Mouse (Mus musculus) heart, postnatal 25 days (tissue): ENCODE data around the gene Paqr5. TPM values are rescaled to one million over a fixed set of nuclear protein-coding genes. Genes with fewer than 3 reads are reported as not detected.

Experiments used
- DNase-seq: peaks from one replicate; pipeline ENCODE4 v3.0.0; 2022; ENCODE audit warnings: low spot score
- intact Hi-C: fragments of 180-260 bp; cut with DNase I; formaldehyde crosslinking; loops from one replicate; pipeline ENCODE4 v1.15.1; 2025
- total RNA-seq, 2 experiments: library from RNA; stranded (reverse); gene quantifications; 2 replicates each; pipeline ENCODE4 v1.2.3; 2021

Paqr5 gene
- not detected for total RNA-seq

DNA sequence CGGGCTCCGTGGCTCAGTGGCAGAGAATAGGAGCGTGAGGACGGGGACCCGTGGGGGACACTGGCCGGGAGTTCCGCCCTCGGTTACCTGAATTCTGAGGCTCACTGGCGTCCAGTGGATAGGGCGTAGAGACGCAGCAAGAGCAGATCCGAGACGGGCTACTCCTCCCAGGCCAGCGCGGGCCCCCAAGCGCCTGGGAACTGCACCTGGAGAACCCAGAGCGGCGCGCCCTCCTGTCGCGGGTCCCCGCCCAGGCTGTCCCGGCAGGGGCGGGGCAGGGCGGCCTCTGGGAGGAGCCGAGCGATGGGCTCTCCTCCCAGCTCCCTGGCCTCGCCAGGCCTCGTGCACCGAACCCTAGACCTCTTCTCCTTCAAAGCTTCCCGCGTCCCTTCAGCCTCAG, at the start of gene Paqr5:
Gene Paqr5 (minus strand): TSS at position 257 of the 400 bp plus-strand sequence.
- no peak for DNase-seq

DNA sequence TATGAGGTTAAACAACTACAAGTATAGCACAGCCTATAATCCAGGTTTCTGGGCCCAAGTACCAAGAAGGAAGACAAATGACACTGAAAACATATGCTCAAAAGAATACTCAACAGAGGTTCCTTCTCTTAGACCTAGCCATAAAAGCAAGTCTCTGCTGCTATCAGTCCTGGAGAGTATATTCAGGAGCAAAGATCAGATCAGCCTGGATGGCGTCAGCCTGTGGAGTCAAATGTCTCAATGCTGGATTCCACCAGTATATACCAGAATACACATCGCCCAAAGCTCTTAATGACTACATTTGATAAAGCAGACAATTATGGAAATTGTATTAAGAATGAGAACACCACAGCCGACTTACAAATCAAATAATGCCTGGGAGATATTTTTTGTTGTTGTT, 35.6 kb upstream of the Paqr5 start:
- DNase-seq = no peak
- intact Hi-C loops = no loop called here

More for the DNA sequence above, at the start of gene Paqr5:
- intact Hi-C loops = no loop called here

DNA sequence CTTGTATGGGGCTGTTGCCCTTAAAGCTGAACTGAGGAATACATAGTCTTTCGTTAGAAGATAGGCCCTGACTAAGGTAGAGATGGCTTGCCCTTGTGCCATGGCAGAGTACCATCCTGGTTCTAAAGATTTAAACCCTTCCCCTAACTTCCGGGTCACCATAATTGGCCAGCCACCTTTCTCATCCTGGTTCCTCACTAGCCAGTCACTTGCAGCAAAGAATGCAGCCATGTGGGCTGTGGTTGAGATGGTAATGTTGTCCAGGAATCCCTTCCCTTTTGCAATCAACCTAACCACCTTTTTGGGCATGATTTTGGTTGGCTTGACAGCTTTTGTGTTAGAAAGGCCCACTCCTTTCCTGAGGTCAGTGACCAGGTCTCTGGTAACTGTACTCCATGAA, 33.8 kb upstream of the Paqr5 start:
- no peak for DNase-seq
- intact Hi-C loops = no loop called here

DNA sequence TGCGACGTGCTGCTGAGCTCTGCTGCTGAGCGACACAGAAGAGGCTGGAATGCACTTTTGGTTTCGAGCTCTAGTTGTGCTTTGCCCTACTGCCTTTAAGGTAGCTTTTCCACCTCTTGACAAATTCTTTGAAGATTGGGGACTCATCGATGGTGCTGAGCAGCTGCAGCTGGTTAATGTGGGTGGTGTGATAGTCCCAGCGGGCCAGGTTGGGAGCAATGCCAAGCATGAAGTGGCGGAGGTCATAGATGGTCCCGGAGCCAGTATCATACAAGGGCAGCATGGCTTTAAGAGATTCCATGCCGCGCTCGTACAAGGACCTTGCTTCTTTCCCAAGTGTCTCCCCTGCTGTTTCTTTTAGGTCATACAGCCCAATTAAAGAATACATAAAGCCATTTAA, 33.3 kb upstream of the Paqr5 start:
- intact Hi-C loops = no loop called here
- DNase-seq = peak; percentile 5

DNA sequence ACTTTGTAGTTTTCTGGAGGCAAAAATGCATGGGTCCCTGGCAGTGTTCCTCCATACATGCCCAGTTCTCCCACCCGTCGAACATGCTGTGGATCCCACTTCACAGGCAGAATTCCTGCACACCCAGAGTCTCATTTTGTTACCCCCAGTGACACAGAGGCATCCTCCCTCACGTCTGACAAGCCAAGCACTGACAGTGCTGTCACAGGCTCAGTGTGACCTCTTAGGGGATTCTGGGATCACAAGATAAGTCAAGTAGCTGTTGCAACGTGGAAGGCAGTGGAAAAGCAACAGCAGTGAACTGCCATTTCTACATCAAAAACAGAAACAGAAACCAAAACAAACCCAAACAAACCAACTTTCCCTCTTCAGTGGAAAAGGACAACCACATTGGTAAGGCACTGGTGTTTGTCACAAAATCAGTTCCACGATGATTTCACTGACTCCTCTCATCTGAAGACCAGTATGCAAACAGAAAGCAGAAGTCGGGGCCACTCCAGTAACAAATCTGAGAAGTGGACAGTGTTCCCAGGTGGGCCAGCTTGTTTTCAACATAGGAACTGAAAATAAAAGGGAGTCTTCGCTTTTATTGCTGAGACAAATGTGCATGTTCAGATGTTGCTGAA, 31.3 kb upstream of the Paqr5 start:
- no peak for DNase-seq
- intact Hi-C loops = no loop called here

DNA sequence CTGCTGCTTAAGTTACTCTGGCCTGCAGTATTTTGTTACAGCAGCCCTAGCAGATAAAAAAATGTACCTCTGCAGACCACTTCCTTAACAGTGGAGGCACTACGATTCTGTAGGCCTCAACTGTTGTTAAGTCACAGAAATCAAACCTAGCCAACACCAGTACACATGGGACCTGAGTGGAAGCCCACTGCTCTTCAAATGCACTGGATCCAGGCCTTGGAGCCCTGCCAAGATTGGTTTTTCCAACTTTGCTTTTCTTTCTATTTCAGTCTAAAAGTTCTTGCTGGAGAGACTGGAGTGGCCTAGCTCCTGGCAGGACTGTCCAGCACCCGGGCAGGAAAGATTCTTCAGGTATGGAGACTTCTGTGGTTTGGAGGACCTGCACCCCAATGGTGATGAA, 29.6 kb upstream of the Paqr5 start:
- intact Hi-C loops = no loop called here
- no peak for DNase-seq

DNA sequence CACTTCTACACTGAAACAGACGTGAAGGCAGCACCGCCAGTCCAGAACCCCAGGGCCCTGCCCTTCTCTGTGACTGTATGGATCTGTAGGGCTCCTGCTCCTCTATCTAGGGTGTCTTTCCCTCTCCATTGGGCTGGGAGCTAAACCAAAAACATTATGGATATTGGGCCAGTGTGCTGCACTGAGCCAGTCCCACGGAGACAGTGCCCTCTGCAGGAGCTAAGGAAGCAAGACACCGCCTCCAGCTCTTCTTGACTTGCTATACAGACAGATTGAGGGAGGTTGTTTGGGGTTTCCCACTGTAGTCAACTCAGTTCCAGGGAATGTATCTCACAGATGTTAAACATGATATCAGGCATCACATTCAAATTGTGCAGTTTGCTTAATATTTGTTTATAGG, 24.1 kb upstream of the Paqr5 start:
- intact Hi-C loops = no loop called here
- no peak for DNase-seq

DNA sequence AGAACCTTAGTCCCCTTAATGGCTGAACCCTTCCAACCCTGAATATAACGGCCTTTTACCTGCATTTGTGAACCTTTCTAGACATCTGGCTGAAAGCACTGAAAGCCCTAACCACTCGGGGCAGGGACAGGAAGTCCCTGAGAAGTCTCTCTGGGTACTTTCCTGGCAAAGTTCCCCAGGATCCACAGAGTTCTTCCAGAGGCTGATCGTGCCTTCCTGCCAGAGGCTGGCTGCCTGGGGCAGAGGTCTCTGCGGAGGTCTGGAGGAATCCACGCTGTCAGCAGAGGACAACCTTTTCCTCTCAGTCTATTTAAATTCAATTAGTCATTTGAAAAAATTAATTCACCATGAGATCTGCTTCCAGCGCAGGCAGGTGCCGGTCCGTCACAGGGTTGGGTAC, 22.5 kb upstream of the Paqr5 start:
- intact Hi-C loops = no loop called here
- no peak for DNase-seq

DNA sequence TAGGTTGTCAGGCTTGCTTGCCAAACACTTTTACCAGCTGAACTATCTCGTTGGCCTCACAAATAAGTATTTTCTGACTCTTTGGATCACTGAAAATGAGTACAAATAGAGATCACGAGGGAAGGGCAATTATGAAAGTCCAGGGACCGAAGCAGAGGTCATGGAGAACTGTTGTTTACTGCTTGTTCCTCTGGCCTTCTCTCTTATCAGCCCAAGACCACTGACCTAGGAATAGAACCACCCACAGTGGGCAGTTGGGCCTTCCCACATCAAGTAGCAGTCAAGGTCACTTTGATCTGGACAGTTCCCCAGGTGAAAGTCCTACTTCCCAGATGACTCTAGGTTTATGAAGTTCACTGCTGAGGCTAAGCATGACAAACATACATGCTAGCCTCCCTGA, 15.5 kb upstream of the Paqr5 start:
- intact Hi-C loops = no loop called here
- no peak for DNase-seq

DNA sequence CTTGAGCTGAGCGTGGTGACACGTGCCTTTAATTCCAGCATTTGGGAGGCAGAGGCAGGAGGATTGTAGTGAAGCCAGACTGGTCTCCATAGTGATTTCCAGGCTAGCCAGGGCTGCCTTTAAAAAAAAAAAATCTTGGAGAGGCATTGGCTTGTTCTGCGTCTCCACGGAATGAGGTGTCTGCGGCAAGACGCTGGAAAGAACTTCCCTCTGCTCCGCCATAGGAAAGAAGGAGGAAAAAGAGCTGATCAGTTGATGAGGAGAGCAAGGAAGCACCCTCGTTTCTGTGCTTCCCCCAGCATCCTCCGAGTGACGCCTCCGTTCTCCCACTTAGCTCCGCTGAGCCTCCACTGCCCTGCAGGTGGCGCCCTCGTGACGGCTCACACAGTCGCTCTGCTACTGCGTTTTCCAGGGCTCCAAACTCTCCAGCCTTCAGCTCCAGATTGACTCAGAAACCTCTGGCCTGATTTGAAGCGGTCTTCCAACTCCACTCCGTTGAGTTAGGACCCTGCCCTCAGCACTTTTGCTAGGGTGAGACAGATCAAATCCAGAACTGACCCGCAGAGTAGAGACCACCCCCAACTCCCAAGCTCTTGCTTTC, 13.5 kb upstream of the Paqr5 start:
- intact Hi-C loops = loop anchor here (1.0 to 2.0 kb wide), 2 partner anchors 81 to 204 kb away; no protein-coding TSS in a partner anchor

DNA sequence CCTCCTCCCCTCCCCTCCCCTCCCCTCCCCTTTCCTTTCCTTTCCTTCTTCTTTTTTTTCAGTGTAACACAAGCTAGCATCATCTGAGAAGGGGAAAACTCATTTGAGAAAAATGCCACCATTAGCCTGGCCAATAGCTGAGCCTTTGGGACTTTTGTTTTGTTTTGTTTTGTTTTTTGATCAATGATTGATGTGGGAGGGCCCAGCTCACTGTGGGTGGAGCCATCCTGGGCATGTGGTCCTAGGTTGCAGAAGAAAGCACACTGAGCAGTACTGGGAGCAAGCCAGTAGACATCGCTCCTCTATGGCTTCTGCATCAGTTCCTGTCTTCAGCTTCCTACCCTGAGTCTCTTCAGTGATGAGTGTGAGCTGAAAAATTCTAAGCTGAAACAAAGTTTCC, 9.2 kb upstream of the Paqr5 start:
- intact Hi-C loops = no loop called here
- DNase-seq = no peak

More for the DNA sequence above, 13.5 kb upstream of the Paqr5 start:
- DNase-seq = peak; percentile 48

DNA sequence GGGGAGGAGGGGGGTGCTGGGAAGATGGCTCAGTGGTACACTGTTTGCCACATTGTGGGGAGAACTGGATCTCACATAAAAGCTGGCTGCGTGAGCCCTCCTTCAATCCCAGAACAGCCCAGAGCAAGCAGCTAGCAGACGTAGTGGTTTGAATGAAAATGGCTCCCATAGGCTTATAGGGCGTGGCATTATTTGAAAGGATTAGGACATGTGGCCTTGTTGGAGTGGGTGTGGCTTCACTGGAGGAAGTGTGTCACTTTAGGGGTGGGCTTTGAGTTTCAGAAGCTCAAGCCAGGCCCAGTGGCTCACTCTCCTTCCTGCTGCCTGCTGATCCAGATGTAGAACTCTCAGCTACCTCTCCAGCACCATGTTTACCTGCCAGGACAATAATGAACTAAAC, 5.5 kb upstream of the Paqr5 start:
- DNase-seq = no peak
- intact Hi-C loops = no loop called here

DNA sequence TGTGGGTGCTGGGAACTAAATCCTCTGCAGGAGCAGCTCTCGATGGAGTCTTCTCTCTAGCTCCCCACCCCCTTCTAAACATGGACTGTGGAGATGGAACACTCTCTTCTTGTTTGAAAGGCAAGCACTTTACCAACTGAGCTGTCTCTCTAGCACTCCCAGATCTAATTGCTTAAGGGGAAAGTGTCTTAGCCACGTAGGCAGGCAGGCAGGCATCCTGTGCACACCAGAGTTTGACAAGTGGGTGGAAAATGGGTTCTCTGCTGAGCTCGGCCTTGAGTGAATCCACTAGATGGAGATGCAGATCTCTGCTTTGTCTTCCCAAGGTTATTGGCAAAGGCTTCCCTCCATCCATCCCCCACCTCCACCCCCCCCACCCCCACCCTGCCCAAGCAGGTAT, 1.4 kb upstream of the Paqr5 start:
- intact Hi-C loops = no loop called here
- no peak for DNase-seq

DNA sequence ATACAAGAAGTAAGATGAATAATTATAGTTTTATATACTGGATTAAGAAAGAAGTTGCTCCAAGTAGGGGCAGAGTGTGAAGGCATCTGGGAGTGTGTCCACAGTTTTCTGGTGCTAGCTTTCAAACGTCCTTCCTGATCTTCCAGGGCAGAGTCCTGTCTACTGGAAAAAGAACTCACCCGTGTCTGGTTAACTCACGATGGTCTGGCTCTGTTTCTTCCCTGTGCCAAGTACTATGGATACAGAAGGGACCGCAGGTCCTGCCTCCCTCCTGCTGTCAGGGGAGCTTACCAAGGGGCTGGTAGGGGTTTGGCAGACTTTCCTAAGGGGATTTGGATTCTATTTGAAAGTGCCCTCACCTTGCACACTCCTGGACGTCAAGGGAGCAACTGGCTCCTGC, 1.6 kb downstream of the Paqr5 start:
- intact Hi-C loops = no loop called here
- DNase-seq = no peak

DNA sequence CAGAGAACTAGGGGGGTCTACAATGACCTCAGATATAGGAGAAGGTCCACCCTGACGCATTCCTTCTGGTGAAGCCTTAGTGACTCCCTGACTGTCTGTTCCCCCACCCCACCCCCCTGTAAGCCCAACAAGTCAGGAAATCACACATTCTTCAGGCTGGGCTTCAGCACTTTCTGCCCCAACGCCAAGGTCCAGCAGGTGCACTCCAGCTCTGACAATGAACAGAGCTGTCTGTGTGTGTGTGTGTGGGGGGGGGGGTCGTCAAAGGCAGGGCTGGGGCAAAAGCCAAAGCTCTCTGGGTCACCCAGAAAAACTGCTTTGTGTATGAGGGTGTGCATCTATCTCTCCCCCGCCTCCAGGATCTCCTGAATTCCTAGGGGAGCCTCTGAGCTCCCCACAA, 2.8 kb downstream of the Paqr5 start:
- DNase-seq = no peak
- intact Hi-C loops = no loop called here

DNA sequence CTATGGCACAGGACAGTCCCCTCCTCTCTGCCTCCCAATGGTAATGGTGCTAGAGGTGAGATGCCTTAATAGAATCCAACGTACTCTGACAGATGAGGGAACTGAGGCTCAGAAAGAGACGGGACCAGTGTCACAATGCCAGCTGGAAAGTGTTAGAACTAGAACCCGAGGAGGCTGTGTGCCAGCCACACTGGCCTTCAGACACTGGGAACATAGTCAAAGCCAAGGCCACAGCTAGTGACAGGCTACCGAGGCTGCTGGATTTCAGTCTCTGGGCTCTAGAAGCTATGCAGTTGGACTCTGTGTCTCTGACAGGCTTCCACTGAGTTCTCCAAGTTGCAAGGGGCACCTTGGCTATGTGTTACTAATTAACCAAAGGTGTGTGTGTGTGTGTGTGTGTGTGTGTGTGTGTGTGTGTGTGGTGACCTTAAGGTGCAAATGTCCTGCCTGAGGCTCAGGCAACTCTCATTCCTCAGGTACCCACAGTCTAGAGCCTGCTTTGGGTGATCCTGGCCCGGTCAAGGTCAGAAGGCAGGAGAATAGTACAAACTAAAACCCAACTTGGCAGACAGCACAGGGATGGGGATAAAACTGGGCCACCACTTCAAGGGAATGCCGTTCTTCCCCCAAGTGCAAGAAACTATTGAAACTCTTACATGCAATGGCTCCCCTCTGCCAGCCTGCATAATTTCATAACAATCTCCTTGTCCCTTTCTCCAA, 3.5 kb downstream of the Paqr5 start:
- intact Hi-C loops = no loop called here
- DNase-seq = no peak

DNA sequence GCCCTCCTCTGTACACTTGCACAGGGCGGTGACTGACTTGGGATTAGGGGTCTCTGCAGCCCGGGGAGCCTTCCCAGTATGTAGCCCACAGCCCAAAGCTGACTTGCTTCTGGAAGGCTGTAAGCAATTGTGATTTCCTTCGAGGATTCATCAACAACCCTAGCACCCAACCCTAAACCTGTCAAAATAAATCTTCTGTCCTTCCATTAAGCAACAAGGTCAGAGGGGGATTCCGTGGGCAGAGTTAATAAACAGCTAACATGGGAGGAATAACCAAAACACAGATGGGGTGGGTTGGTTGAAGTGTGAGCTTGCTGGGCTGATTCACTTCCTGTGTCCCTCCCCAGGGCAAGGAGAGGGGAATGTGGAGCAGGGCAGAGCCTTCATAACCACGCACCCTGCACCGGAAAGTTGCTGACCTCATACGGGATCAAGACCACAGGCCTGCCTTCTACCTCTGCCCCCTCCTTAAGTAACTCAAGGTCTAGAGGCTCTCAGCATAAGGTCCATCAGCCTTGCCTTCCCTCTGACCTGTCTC, 5.0 kb downstream of the Paqr5 start:
- no peak for DNase-seq
- intact Hi-C loops = no loop called here

DNA sequence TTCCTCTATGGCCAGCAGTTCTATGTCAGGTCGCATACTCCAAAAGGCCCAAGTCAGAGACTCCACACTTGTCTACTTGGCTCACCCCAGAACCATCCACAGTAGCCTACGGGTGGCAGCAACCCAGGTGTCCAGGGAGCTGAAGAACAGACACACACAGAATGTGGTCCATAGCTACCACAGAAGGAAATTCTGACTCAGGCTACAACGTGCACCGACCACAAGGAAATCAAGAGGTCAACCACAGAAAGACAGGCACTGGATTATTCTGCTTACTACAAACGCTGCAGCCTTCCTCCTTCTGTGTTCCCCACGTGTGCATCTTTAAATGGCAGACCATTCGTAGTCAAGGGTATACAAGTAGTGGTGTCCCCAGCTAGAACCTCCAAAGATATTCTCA, 6.4 kb downstream of the Paqr5 start:
- DNase-seq = no peak
- intact Hi-C loops = no loop called here

DNA sequence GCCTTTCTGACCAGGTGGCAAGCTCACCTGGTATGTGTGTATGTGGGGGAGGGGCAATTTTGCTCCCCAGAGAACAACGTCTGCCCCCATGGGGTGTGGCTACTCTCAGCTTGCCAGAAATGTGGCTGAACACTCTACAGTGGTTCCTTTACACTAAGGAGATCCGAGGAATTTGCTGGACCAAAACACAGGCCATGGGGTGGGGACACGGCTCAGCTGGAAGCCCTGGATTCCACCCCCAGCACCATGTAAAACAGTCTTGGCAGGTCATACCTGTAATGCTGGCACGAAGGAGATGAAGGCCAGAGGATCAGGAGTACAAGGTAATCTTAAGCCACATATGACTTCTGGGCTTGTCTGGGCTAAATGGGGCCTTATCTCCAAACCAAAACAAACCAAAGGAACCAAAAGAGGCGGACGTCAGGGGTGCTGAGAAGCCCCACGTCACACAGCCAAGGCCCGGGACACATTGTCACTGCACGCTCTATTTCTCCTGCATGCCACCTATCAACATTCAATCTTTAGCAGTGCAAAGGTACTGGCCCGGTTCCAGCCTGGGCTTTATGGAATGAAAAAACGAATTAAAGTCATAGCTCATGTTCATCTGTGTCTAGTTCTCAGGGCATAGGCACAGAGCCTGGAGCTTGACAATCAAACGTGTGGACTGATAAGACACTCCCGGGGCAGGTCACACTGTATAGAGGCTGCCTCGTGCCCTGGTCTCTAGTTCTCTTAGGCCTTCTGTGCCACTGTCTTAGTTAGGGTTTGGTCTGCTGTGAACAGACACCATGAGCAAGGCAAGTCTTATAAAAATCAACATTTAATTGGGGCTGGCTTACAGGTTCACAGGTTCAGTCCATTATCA, 8.2 kb downstream of the Paqr5 start:
- DNase-seq = no peak
- intact Hi-C loops = no loop called here

DNA sequence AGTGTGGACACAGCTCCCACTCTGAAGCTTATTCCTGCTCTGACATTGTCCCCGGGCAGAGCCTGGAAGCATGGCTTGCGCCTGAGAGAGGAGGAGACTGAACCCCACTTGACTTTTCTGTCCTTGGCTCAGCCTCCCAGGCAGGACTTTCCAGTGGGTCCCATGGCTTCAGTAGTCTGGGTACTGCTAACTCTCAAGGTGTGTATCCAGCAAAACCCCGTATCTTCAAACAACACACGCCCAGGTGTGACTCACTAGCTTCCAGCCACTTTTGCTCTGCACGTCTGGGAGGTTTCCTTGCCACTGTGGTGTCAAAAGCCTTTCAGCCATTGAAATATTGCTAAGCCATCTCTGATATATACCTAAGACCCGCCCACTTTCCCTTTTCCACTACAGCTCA, 9.3 kb downstream of the Paqr5 start:
- intact Hi-C loops = no loop called here
- DNase-seq = no peak
